Mouse (Mus musculus): ENCODE measurements around the gene 1700016D06Rik. TPM values are rescaled to one million over a fixed set of nuclear protein-coding genes. Genes with fewer than 3 reads are reported as not detected.
"Not testable (repeated sequence)": the region's sequence is repeated elsewhere in the genome, so short reads cannot be mapped to it uniquely, and the experiment has no call there.

The 1700016D06Rik gene
- polyA plus RNA-seq, 1 experiment from 2014 or later: 0.09 TPM

DNA sequence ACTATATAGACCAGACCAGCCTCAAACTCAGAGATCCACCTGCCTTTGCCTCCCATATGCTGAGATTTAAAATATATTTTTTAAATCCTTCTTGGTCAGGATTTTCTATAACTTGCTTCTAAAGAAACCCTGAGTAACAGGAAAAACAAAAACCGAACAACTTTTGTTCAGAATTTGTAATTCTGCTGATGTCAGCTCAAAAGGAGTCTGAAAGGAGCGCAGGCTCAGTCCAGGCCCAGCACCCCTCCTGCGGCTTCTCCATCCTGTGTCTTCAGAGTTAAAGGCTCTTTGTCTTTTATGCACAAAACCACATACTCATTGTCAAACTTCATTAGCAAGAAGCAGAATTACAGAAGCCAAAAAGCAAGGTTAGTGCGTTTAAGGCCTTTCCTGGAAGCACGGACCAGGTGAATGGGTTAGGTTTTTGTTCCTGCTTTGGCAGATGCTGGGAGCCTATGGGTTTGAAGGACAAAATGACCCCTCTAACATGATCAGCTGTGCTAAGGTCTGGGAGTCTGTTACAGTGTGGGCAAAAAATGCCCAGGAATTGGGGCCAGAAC lies 1.3 kb downstream of the 1700016D06Rik start:
- 84% methylated on average over 5 of the region's 5 CpGs for WGBS
- peaks cover 23% of the 10 kb centered on the region for H3K27me3 ChIP-seq (ENCODE audit: low read depth, poor library complexity, severe bottlenecking)
- no peaks in the 10 kb centered on the region for H3K36me3 ChIP-seq
- H3K27ac ChIP-seq (replicated peaks): no peak overlapping the region
- no peak for DNase-seq (ENCODE audit: low spot score)
- no peaks in the 10 kb centered on the region for H3K9me3 ChIP-seq (replicated peaks)
- H3K4me1 ChIP-seq: peaks cover 4% of the 10 kb centered on the region
- H3K4me3 ChIP-seq: no peak overlapping the region

DNA sequence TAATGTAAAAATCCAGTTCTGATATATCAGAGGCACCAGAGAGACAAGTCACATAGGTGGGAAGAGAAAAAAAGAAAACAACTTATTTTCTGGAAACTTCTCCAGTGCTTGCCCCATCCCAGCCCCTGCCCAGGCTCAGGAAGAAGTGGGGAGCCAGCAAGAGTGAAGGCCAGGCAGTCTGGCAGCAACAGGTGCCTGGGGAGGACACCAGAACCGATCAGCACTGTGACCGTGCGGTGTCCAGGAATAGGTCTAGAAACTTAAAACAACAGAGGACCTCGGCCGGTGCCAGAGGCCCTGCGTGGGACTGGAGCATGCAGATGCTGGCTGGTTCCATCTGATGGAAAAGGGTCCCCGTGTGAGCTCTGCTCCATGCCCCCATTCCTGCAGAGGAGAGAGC lies 3.4 kb downstream of the 1700016D06Rik start:
- Histone ChIP-seq H3K27ac (replicated peaks) (no peak overlapping the region), H3K36me3 (no peaks in the 10 kb centered on the region), H3K9me3 (replicated peaks) (no peaks in the 10 kb centered on the region), H3K4me3 (no peak overlapping the region), H3K4me1 (peaks cover 4% of the 10 kb centered on the region), H3K27me3 (ENCODE audit: low read depth, poor library complexity, severe bottlenecking) (peaks cover 23% of the 10 kb centered on the region)
- DNase-seq (ENCODE audit: low spot score): no peak
- WGBS: 81% methylated on average over 7 of the region's 7 CpGs

DNA sequence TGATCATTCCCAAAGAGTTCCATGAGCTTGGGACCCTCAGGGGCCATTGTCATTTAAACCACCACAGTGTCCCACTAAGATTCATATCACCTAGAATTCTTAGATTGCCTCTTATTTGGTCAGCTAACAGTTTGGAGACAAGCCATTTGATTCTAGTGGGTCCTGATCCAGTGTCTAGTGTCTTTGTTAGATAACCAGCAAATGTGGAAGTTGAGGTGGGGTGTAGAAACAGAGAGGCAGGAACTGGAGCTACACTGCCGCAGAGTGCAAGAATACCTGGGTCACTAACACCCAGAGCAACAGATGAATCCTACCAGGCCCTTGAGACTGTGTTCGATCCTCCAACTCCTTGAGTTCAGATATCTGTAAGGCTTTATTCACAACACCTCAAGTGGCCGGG lies 4.7 kb downstream of the 1700016D06Rik start:
- no peak overlapping the region for H3K4me3 ChIP-seq
- DNase-seq (ENCODE audit: low spot score): no peak
- H3K36me3 ChIP-seq: no peaks in the 10 kb centered on the region
- H3K9me3 ChIP-seq (replicated peaks): no peaks in the 10 kb centered on the region
- no peak overlapping the region for H3K27ac ChIP-seq (replicated peaks)
- H3K27me3 ChIP-seq (ENCODE audit: low read depth, poor library complexity, severe bottlenecking): peaks cover 17% of the 10 kb centered on the region
- WGBS: 87% methylated on average over 3 of the region's 3 CpGs
- peaks cover 4% of the 10 kb centered on the region for H3K4me1 ChIP-seq

DNA sequence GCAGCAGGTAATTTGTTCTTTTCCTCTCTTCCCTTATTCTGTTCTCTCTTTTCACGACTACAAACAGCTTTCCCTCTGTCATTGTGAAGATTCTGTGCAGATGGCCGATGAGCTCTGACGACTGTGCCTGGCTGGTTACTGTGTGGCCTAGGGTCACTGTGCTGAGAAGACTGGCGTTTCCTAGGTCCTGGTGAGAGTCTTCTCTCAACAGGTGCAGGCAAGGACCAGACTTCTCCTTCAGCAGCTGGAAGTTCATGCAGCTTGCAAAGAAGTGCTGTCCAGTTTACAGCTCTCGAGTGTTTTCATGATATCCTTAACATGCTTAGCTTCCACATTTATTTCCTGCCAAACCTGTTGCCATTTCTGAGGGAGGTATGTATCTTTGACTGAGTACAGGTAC lies 6.9 kb downstream of the 1700016D06Rik start:
- Histone ChIP-seq H3K27me3 (ENCODE audit: low read depth, poor library complexity, severe bottlenecking) (no peaks in the 10 kb centered on the region), H3K27ac (replicated peaks) (no peak overlapping the region), H3K36me3 (no peaks in the 10 kb centered on the region), H3K9me3 (replicated peaks) (no peaks in the 10 kb centered on the region), H3K4me1 (peaks cover 5% of the 10 kb centered on the region), H3K4me3 (no peak overlapping the region)
- DNase-seq (ENCODE audit: low spot score): no peak
- WGBS: 81% methylated on average over 5 of the region's 5 CpGs

DNA sequence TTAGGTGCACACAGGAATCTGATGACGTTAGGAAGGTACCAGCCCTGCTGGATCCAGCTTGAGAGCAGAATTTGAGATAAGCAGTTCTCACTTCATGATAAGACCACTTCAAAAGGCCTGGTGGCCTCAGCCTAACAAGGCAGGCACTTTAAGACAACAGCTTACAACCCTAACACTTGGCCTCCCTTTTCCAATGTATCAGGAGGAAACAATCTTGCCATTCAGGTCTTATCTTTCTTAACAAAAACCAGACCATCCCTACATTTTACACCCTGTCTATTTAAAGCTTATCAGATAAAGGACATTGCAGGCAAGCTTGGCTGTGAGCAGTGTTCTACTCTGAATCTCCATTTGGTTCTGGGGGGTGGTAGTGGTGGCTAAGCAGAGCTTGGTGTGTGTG lies 8.4 kb downstream of the 1700016D06Rik start:
- DNase-seq (ENCODE audit: low spot score): no peak
- Histone ChIP-seq H3K4me1 (peaks cover 5% of the 10 kb centered on the region), H3K36me3 (no peaks in the 10 kb centered on the region), H3K27me3 (ENCODE audit: low read depth, poor library complexity, severe bottlenecking) (no peaks in the 10 kb centered on the region), H3K4me3 (no peak overlapping the region), H3K27ac (replicated peaks) (no peak overlapping the region), H3K9me3 (replicated peaks) (no peaks in the 10 kb centered on the region)
- 70% methylated on average over 1 of the region's 1 CpGs for WGBS

DNA sequence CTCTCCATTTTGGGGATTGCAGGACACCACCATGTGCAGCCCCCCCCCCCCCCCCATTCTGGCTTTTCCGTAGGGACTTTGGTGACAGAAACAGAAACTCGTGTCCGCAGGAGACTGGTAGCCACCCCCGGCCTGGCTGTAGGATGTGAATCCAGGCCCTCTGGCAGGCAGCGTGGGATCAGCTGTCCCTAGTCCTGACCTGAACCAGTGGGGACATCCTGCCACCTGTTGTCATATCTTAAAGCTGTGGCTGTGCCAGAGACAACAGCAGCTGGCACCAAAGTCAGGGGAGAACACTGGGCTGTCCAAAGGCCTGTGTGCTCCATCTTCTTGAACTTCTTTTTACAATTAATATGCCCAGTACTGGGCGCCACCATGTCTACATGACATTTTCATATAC lies 9.1 kb downstream of the 1700016D06Rik start:
- 87% methylated on average over 6 of the region's 6 CpGs for WGBS
- DNase-seq (ENCODE audit: low spot score): no peak
- Histone ChIP-seq H3K4me3 (no peak overlapping the region), H3K36me3 (no peaks in the 10 kb centered on the region), H3K27ac (replicated peaks) (no peak overlapping the region), H3K27me3 (ENCODE audit: low read depth, poor library complexity, severe bottlenecking) (no peaks in the 10 kb centered on the region), H3K9me3 (replicated peaks) (no peaks in the 10 kb centered on the region), H3K4me1 (peaks cover 5% of the 10 kb centered on the region)

DNA sequence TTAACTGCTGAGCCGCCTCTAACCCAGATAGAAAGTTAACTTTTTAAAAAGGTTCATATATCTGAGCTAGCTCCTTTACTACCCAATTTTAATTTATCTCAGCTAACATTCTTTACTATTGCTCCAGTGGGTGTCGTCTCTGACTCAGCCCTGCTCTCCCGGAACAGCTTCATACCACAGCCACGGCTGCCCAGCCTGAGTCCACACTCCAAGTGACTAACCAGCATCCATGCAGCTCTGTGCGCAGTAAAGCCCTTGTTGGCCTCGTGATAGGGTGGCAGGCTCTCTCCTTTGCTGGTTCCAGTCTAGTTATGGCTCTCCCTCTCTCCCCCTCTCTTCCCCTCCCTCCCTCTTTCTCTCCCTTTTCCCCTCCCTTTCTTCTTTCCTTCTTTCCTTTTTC lies 9.6 kb downstream of the 1700016D06Rik start:
- no peaks in the 10 kb centered on the region for H3K27me3 ChIP-seq (ENCODE audit: low read depth, poor library complexity, severe bottlenecking)
- no peak overlapping the region for H3K27ac ChIP-seq (replicated peaks)
- H3K4me3 ChIP-seq: no peak overlapping the region
- no peaks in the 10 kb centered on the region for H3K36me3 ChIP-seq
- DNase-seq (ENCODE audit: low spot score): no peak
- peaks cover 5% of the 10 kb centered on the region for H3K4me1 ChIP-seq
- 91% methylated on average over 6 of the region's 6 CpGs for WGBS
- no peaks in the 10 kb centered on the region for H3K9me3 ChIP-seq (replicated peaks)

DNA sequence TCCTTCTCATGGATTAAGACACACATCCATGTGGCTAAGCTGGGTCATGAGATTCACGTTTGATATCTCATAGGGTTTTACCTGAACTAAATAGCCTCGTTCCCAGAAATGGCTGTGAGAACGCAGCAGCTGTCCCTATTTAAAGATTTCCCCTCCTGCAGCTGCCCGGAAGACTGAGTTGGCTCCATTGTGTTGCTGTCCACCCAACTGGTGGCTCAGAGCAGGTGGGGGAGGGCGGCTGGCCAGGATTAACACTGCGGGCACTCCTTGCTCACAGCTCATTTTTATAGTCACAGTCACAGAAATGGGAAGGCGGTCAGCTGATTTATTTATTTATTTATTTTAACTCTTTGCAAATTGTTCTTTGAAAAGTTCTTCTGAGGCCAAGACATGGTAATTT lies 10.9 kb downstream of the 1700016D06Rik start:
- DNase-seq (ENCODE audit: low spot score): peak; percentile 29
- Histone ChIP-seq H3K4me1 (peaks cover 5% of the 10 kb centered on the region), H3K27ac (replicated peaks) (0 out of 2 replicates have a peak overlapping the region, but pooled peaks have one; percentile 19), H3K27me3 (ENCODE audit: low read depth, poor library complexity, severe bottlenecking) (no peaks in the 10 kb centered on the region), H3K36me3 (no peaks in the 10 kb centered on the region), H3K9me3 (replicated peaks) (peaks cover 4% of the 10 kb centered on the region), H3K4me3 (no peak overlapping the region)
- WGBS: 59% methylated on average over 7 of the region's 7 CpGs

DNA sequence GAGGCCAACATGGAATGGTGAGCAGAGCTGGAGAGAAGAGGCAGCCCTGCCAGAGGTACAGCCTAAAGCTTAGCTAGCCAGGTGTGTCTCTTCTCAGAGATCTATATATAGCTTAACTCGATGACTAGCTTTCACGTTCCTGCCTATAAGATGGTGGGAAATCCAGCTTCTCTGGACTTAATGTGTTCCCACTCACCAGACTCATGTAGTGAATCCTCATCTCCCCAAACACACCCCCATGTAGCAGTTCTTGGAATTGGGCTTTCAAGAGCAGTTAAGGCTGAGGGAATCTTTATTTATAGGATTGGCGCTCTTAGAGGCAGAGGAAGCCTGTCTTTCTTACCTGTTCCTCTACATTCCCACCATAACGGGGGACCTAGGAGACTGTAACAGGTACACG lies 13.6 kb downstream of the 1700016D06Rik start:
- no peak overlapping the region for H3K27ac ChIP-seq (replicated peaks)
- peaks cover 4% of the 10 kb centered on the region for H3K9me3 ChIP-seq (replicated peaks)
- H3K36me3 ChIP-seq: no peaks in the 10 kb centered on the region
- H3K4me3 ChIP-seq: no peak overlapping the region
- peaks cover 5% of the 10 kb centered on the region for H3K4me1 ChIP-seq
- WGBS: 87% methylated on average over 5 of the region's 5 CpGs
- no peaks in the 10 kb centered on the region for H3K27me3 ChIP-seq (ENCODE audit: low read depth, poor library complexity, severe bottlenecking)
- DNase-seq (ENCODE audit: low spot score): no peak

DNA sequence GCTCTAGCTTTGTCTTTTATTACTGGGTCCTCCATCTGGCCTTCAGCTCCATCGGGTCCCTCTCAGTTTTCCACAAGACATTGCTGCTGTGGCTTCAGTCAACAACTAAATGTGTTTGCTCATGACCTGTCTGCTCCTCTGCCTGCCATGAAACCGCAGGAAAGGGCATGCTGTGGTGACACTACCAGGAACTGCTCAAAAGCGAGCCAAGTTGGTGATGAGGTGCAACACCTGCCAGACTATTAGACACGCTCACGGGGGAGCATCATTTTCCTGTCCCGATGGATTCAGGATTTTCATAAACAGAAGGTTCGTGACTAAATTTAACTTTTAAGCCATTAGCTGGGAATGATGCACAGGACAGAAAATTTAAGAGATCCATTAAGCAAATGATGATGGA lies 16.3 kb downstream of the 1700016D06Rik start:
- no peaks in the 10 kb centered on the region for H3K4me1 ChIP-seq
- 91% methylated on average over 7 of the region's 7 CpGs for WGBS
- no peak overlapping the region for H3K4me3 ChIP-seq
- peaks cover 4% of the 10 kb centered on the region for H3K9me3 ChIP-seq (replicated peaks)
- no peak overlapping the region for H3K27ac ChIP-seq (replicated peaks)
- no peak for DNase-seq (ENCODE audit: low spot score)
- no peaks in the 10 kb centered on the region for H3K27me3 ChIP-seq (ENCODE audit: low read depth, poor library complexity, severe bottlenecking)
- no peaks in the 10 kb centered on the region for H3K36me3 ChIP-seq

DNA sequence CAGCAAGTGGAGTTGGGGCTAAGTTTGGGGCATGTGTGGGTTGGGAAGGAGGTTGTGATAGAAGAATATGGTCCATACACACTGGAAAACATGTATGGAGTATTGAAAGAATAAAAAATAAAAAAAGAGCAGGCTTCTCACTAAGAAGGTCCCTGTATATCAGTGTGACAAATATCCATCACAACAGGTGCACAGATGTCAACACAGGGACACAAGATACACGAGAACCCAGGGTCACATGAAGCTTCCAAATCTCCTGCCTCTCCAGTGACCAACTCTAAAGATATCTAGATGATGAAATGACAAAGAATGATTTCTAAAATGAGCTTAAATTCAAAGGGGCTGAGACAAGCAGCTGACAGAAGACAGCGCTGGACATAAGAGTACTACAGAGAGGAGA lies 32.6 kb downstream of the 1700016D06Rik start:
- Histone ChIP-seq H3K4me3 (no peak overlapping the region), H3K4me1 (no peaks in the 10 kb centered on the region), H3K27ac (replicated peaks) (no peak overlapping the region), H3K27me3 (ENCODE audit: low read depth, poor library complexity, severe bottlenecking) (no peaks in the 10 kb centered on the region), H3K36me3 (no peaks in the 10 kb centered on the region), H3K9me3 (replicated peaks) (no peaks in the 10 kb centered on the region)
- 77% methylated on average over 2 of the region's 2 CpGs for WGBS
- no peak for DNase-seq (ENCODE audit: low spot score)

DNA sequence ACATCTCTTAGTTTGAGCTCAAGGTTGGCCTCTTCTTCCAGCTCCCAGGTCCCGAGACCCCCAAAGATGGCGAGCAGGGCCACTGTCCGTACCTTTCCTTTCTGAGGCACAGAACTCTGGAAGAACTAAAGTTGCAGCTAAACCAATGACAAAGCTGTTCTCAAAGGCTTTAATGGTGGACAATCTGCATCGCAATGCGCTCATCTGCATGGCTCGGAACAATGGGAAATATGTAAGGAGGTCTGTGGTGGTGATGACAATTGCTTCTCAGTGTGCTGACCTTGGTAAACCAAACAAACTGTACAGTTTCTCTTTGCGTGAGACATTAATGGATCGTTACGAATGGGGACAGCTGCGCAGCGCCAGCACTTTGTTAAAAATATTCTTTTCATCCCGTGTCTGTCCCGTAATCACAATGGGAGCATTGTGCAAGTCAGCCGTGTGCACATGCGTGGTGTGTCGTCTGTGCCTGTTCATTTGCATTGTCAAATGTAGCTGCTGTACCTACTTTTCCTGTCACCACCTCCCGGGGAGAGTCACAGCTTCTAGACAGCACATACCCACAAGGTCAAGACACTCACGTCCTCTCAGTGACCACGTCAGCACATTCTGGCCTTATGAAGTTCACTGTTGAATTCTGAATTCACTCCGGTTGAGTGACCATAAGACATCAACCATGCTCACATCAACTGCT lies 34.7 kb downstream of the 1700016D06Rik start:
- not testable (repeated sequence) for H3K4me1 ChIP-seq; H3K4me3 ChIP-seq; H3K36me3 ChIP-seq; H3K27ac ChIP-seq (replicated peaks); H3K9me3 ChIP-seq (replicated peaks); H3K27me3 ChIP-seq (ENCODE audit: low read depth, poor library complexity, severe bottlenecking); DNase-seq (ENCODE audit: low spot score)
- WGBS: 94% methylated on average over 20 of the region's 20 CpGs

DNA sequence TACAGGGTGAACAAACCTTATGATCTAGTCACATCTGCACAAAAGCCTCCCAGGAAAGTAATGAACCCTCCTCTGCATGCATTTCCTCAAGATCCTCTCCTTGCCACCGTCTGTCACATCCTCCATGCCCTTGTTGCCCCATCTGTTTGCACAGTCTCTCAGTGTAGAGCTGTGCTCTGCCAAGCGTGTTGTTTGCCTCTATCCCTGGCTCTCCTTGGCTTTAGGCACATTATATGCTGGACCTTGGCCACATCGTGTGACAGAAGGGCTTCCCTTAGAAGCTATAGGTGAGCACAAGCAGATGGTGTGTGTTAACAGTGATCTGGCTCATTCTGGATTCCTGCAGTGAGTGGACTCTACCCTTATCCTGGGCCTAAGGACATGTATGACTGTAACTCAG lies 38.9 kb downstream of the 1700016D06Rik start:
- H3K9me3 ChIP-seq (replicated peaks): no peaks in the 10 kb centered on the region

More for the DNA sequence above, 38.9 kb downstream of the 1700016D06Rik start:
- no peaks in the 10 kb centered on the region for H3K27me3 ChIP-seq (ENCODE audit: low read depth, poor library complexity, severe bottlenecking)
- no peak overlapping the region for H3K4me3 ChIP-seq
- H3K4me1 ChIP-seq: peaks cover 5% of the 10 kb centered on the region
- H3K36me3 ChIP-seq: no peaks in the 10 kb centered on the region
- DNase-seq (ENCODE audit: low spot score): no peak
- 85% methylated on average over 3 of the region's 3 CpGs for WGBS
- H3K27ac ChIP-seq (replicated peaks): no peak overlapping the region
